Mouse (Mus musculus) kidney, embryonic 16.5 days (tissue): Measurements from ENCODE around the gene Mamdc2. TPM values are rescaled to one million over a fixed set of nuclear protein-coding genes. Genes with fewer than 3 reads are reported as not detected.

Experiments used
- ATAC-seq: fragments of 200-750 bp; cut with Nextera tagmentation; 2 replicates; pipeline ENCODE4 v1.8.0; 2017; ENCODE audit warnings: moderate TSS enrichment; ENCODE audit not compliant: low FRiP score, low TSS enrichment
- H3K27ac ChIP-seq: fragments of 300-500 bp; sonication (generic); 2 replicates; pipeline ENCODE4 v1.5.1; 2014; ENCODE audit warnings: low read length
- H3K27me3 ChIP-seq: fragments of 300-500 bp; sonication (generic); 2 replicates; pipeline ENCODE4 v1.6.1; 2014; ENCODE audit warnings: low read length, control low read depth, mixed read lengths; ENCODE audit not compliant: insufficient read depth
- H3K36me3 ChIP-seq: fragments of 300-500 bp; sonication (generic); 2 replicates; pipeline ENCODE4 v1.6.1; 2014; ENCODE audit warnings: low read length, control low read depth, mixed read lengths; ENCODE audit not compliant: insufficient read depth
- H3K4me1 ChIP-seq: fragments of 300-500 bp; sonication (generic); 2 replicates; pipeline ENCODE4 v1.6.1; 2014; ENCODE audit warnings: low read length, control low read depth, mixed read lengths; ENCODE audit not compliant: insufficient read depth
- H3K4me2 ChIP-seq: fragments of 300-500 bp; sonication (generic); replicated peaks from 2 replicates; pipeline ENCODE4 v1.6.1; 2014; ENCODE audit warnings: low read depth, low read length
- H3K4me3 ChIP-seq: fragments of 300-500 bp; sonication (generic); 2 replicates; pipeline ENCODE4 v1.5.1; 2014; ENCODE audit warnings: mild to moderate bottlenecking, low read length
- H3K9ac ChIP-seq: fragments of 300-500 bp; sonication (generic); replicated peaks from 2 replicates; pipeline ENCODE4 v1.6.1; 2014; ENCODE audit warnings: low read length
- H3K9me3 ChIP-seq: fragments of 300-500 bp; sonication (generic); 2 replicates; pipeline ENCODE4 v1.6.1; 2016; ENCODE audit warnings: low read length, control low read depth
- WGBS: fragments of 180-500 bp; shearing (Covaris S2); extraction: QIAGEN DNeasy Blood & Tissue Kit; methylation state at CpG from one replicate; pipeline ENCODE4 v1.1.7; 2014; 5-methylcytosine and 5-hydroxymethylcytosine counted together
- polyA plus RNA-seq: library from polyadenylated mRNA; unstranded; fragments of >200 nt; fragmentation: Nextera tagmentation; extraction: Ambion mirVana; gene quantifications from 2 replicates; pipeline ENCODE4 v1.2.1, GENCODE M21; 2015

Gene Mamdc2
- polyA plus RNA-seq, 1 experiment from 2014 or later, result 1.5 TPM

DNA sequence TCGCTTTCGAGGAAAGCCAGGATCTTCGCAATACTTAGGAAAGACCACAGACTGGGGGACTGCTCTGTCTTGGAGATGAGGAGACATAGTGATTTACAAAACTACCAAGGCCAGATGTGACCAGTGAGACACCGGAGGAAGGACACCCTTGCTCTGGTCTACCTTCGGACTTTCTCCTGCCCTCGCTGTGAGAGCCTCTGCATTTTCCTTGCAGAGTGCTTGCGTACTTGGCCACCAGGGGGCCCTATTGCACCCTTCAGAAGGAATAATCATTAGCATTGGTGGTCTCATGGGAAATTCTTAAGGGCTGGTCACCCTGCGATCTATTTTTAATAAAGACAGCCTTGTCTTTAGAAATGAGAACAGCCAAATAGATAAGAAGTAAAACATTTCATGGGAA is 75.0 kb downstream of the Mamdc2 start:
- no peak overlapping the region for H3K4me2 ChIP-seq
- no peak overlapping the region for H3K27ac ChIP-seq
- no peak overlapping the region for H3K9ac ChIP-seq
- H3K27me3 ChIP-seq, result no peaks in the 10 kb centered on the region
- H3K36me3 ChIP-seq, result no peaks in the 10 kb centered on the region
- ATAC-seq, result no peak
- no peak overlapping the region for H3K4me3 ChIP-seq
- WGBS, result 47% methylated on average over 8 of the region's 8 CpGs
- 0 out of 2 replicates have a peak, but pooled peaks cover 2% of the 10 kb centered on the region for H3K4me1 ChIP-seq
- no peaks in the 10 kb centered on the region for H3K9me3 ChIP-seq

- H3K27ac ChIP-seq, result no peak overlapping the region
- H3K4me1 ChIP-seq, result no peaks in the 10 kb centered on the region
- 90% methylated on average over 4 of the region's 4 CpGs for WGBS
- ATAC-seq, result no peak
- H3K9ac ChIP-seq, result no peak overlapping the region
- H3K4me3 ChIP-seq, result no peak overlapping the region
- H3K27me3 ChIP-seq, result no peaks in the 10 kb centered on the region
- H3K36me3 ChIP-seq, result no peaks in the 10 kb centered on the region
- no peak overlapping the region for H3K4me2 ChIP-seq
- H3K9me3 ChIP-seq, result no peaks in the 10 kb centered on the region
Measured at GRCm38 (mm10) chr19:23369275-23369674, 79.0 kb downstream of the Mamdc2 start.

DNA sequence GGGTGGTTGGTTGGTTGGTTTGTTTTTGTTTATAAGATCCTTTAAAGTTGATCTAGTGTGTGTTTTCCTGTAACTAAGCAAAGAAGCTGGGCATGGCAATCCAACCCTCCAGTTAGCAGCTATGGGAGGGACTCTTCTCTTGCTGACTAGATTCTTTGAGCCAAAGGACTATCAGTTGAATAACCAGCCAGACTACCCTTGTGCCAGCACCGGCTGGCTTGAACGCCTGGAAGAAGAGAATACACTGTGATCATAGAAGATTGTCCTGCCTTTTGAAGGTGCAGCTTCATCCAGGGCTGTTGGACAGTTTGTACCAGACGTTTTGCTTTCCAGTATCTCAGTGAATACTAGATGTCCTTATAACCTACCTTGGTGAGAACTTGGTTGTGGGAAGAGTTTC is 86.2 kb downstream of the Mamdc2 start:
- WGBS, result 85% methylated on average over 3 of the region's 3 CpGs
- H3K27ac ChIP-seq, result no peak overlapping the region
- no peaks in the 10 kb centered on the region for H3K9me3 ChIP-seq
- H3K4me1 ChIP-seq, result no peaks in the 10 kb centered on the region
- H3K36me3 ChIP-seq, result no peaks in the 10 kb centered on the region
- H3K9ac ChIP-seq, result no peak overlapping the region
- H3K4me2 ChIP-seq, result no peak overlapping the region
- H3K4me3 ChIP-seq, result no peak overlapping the region
- no peak for ATAC-seq
- no peaks in the 10 kb centered on the region for H3K27me3 ChIP-seq

DNA sequence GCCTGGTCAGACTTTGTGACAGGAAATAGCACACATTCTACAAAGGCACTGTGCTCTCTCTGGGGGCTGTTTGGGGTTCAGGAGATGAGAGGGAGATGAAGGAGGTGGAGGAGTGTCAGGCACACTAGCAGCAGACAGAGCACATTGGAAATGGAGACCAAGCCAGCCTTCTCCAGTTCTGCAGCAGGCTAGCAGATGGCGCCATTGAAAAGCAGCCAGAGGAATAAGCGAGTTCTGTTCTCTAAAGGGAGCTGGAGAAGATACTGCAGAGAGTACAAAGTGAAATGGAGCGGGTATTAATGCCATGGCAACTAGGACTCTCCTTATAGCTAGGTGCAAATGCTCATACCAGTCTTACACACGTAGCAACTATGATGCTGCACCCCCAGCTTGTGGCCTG is 87.1 kb downstream of the Mamdc2 start:
- no peak overlapping the region for H3K4me2 ChIP-seq
- no peaks in the 10 kb centered on the region for H3K36me3 ChIP-seq
- H3K4me3 ChIP-seq, result no peak overlapping the region
- H3K27ac ChIP-seq, result no peak overlapping the region
- WGBS, result 76% methylated on average over 4 of the region's 4 CpGs
- H3K4me1 ChIP-seq, result no peaks in the 10 kb centered on the region
- no peaks in the 10 kb centered on the region for H3K9me3 ChIP-seq
- no peaks in the 10 kb centered on the region for H3K27me3 ChIP-seq
- H3K9ac ChIP-seq, result no peak overlapping the region
- ATAC-seq, result no peak

DNA sequence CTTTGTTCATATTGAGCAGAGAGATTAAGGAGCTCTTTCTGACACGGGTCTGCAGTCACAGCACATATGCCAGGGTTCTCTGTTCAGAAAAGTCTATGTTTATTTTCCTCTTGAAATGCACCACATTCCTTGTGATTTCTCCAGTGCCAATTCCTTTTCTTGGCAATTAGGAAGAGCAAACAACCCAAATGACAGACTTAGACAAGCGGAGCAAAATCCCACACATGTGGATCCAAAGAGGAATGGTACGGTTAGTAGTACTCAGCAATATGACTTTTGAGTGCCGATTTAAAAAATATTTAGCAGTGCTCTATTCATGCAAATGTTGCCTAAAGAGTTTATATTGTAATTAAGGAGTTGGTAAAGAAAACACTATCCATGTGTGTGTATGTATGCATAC is 87.7 kb downstream of the Mamdc2 start:
- Histone ChIP-seq H3K9me3 (no peaks in the 10 kb centered on the region), H3K4me2 (no peak overlapping the region), H3K27ac (no peak overlapping the region), H3K4me3 (no peak overlapping the region), H3K36me3 (no peaks in the 10 kb centered on the region), H3K4me1 (no peaks in the 10 kb centered on the region), H3K27me3 (no peaks in the 10 kb centered on the region), H3K9ac (no peak overlapping the region)
- WGBS, result 92% methylated on average over 4 of the region's 4 CpGs
- no peak for ATAC-seq

DNA sequence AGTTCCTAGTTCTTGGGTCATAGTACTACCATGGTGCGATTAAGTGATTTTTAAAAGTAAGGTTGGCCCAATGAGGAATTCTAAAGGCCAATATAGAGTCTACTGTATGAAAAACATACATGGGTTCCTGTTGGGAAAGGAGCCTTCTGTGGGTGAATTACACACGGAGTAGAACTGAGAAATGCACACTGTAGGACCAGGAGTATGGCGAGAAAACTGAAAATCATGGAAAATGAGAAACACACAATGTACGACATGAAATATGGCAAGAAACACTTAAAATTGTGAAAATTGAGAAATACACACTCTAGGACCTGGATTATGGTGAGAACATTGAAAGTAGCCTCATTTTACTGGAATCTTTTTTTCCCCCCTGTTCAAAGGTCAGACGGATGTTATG is 91.0 kb downstream of the Mamdc2 start:
- no peak overlapping the region for H3K4me3 ChIP-seq
- no peak overlapping the region for H3K27ac ChIP-seq
- no peak for ATAC-seq
- no peak overlapping the region for H3K4me2 ChIP-seq
- WGBS, result 86% methylated on average over 5 of the region's 5 CpGs
- no peak overlapping the region for H3K9ac ChIP-seq
- peaks cover 3% of the 10 kb centered on the region; the same call in 1 of the 2 replicates for H3K4me1 ChIP-seq
- H3K36me3 ChIP-seq, result no peaks in the 10 kb centered on the region
- no peaks in the 10 kb centered on the region for H3K27me3 ChIP-seq
- H3K9me3 ChIP-seq, result no peaks in the 10 kb centered on the region

- H3K4me2 ChIP-seq, result no peak overlapping the region
- H3K27ac ChIP-seq, result peak overlapping the region; percentile 0; the same call in 1 of the 2 replicates
- no peaks in the 10 kb centered on the region for H3K9me3 ChIP-seq
- peaks cover 12% of the 10 kb centered on the region for H3K4me1 ChIP-seq
- ATAC-seq, result no peak
- WGBS, result 83% methylated on average over 6 of the region's 6 CpGs
- no peak overlapping the region for H3K4me3 ChIP-seq
- H3K36me3 ChIP-seq, result no peaks in the 10 kb centered on the region
- no peak overlapping the region for H3K9ac ChIP-seq
- H3K27me3 ChIP-seq, result no peaks in the 10 kb centered on the region
Measured at GRCm38 (mm10) chr19:23354738-23355137, 93.5 kb downstream of the Mamdc2 start.

DNA sequence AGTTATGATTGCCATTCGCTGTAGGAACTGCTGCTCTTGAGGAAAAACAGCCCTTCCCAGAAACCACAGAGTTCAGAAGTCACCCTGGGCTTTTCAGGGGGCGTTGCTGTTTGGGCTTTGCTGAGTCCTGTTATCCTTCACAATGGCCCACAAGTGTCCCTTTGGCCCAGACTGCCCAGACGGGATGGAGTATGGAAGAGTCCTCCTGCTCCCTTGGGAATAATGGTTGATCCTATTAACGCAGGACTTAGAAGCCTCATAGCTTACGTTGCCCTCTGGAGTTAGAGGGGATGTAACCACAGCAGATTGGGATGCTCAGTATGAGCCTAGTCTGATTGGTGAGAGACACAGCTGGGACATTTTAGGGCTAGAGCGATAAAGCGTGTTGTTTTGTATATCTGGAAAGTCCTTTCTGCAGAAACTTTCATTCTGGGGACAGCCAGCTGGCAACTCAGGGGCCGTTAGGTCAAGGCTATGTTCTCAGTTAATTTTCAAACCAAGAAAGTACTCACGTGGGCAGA is 94.3 kb downstream of the Mamdc2 start:
- 45% methylated on average over 9 of the region's 9 CpGs for WGBS
- peak; percentile 83 for ATAC-seq
- Histone ChIP-seq H3K9me3 (no peaks in the 10 kb centered on the region), H3K4me2 (no peak overlapping the region), H3K27ac (peak overlapping the region; percentile 55), H3K4me1 (peaks cover 15% of the 10 kb centered on the region), H3K9ac (no peak overlapping the region), H3K4me3 (no peak overlapping the region), H3K27me3 (no peaks in the 10 kb centered on the region), H3K36me3 (no peaks in the 10 kb centered on the region)

DNA sequence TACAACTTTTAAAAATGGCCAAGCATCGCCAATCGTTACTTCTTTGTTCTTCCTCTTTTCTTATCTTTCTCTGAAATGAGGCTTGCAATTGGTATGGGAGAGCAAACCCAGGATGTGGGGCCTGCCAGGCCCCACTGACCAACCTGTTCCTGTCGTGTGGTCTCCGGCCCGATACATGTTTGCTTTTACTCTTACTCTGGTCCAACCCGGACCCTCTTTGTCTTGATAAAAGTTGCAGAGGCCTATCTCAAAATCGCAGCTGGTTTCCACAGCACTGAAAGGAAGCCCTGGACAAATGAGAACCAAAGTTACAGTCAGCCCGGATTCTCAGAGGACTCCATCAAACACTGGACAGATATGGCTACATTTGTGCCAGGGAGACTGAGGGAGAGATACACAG is 95.1 kb downstream of the Mamdc2 start:
- H3K4me2 ChIP-seq, result no peak overlapping the region
- 80% methylated on average over 8 of the region's 8 CpGs for WGBS
- H3K4me3 ChIP-seq, result no peak overlapping the region
- peak overlapping the region; percentile 25; the same call in 1 of the 2 replicates for H3K27ac ChIP-seq
- no peaks in the 10 kb centered on the region for H3K36me3 ChIP-seq
- H3K27me3 ChIP-seq, result no peaks in the 10 kb centered on the region
- H3K9ac ChIP-seq, result no peak overlapping the region
- peaks cover 15% of the 10 kb centered on the region for H3K4me1 ChIP-seq
- no peak for ATAC-seq
- no peaks in the 10 kb centered on the region for H3K9me3 ChIP-seq

DNA sequence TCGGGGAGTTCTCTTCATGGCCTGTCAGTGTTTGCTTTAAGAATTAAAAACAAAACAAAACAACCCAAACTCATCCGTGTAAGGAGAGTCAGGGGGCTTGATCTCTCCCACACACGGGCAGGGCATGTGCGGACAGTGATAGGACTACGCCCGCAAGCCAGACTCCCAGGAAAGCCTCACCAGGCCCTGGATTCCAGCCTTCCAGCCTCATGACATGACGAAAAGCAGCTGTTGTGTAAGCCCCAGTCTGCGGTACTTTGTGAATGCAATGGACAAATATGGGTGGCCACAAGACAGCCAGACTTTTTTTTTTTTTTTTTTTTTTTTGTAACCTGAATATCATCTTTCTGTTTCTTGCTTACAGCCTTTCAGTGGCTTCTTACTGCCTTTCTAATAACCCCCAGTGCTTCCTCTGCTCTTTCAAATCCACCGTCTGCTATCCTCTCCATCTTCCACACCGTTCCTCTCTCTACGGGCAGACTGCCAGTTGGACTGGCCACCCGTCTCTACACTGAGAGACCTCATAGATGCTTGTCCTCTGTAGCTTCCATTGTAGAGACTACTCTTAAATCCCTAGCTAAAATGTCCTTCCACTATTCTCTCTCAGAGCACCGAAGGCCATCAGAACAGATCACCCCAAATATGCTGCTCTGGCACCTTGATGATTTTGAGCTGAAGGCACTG is 96.3 kb downstream of the Mamdc2 start:
- Histone ChIP-seq H3K4me3 (no peak overlapping the region), H3K27me3 (no peaks in the 10 kb centered on the region), H3K4me2 (peak overlapping the region; percentile 16; the same call in 1 of the 2 replicates), H3K9ac (no peak overlapping the region), H3K9me3 (no peaks in the 10 kb centered on the region), H3K4me1 (peaks cover 15% of the 10 kb centered on the region), H3K36me3 (no peaks in the 10 kb centered on the region), H3K27ac (peak overlapping the region; percentile 40)
- WGBS, result 44% methylated on average over 13 of the region's 13 CpGs
- ATAC-seq, result peak; percentile 78
